Mouse (Mus musculus) adrenal gland, postnatal 14 days (tissue): ENCODE data around the gene Ormdl3. TPM values are rescaled to one million over a fixed set of nuclear protein-coding genes. Genes with fewer than 3 reads are reported as not detected.

Source experiments
- DNase-seq: peaks from one replicate; pipeline ENCODE4 v3.0.0; 2021; ENCODE audit warnings: mixed read lengths
- total RNA-seq: library from RNA; stranded (reverse); gene quantifications from 2 replicates; pipeline ENCODE4 v1.2.3, GENCODE M21; 2021

The Ormdl3 gene
- total RNA-seq, 1 experiment from 2014 or later = 141 TPM

- peak; percentile 95 for DNase-seq
These were observed 36.0 kb downstream of the Ormdl3 start, which contains the start of gene Zpbp2 for GRCm38 (mm10) chr11:98550975-98551828. Zpbp2 (plus strand) TSS chr11:98551097.

DNA sequence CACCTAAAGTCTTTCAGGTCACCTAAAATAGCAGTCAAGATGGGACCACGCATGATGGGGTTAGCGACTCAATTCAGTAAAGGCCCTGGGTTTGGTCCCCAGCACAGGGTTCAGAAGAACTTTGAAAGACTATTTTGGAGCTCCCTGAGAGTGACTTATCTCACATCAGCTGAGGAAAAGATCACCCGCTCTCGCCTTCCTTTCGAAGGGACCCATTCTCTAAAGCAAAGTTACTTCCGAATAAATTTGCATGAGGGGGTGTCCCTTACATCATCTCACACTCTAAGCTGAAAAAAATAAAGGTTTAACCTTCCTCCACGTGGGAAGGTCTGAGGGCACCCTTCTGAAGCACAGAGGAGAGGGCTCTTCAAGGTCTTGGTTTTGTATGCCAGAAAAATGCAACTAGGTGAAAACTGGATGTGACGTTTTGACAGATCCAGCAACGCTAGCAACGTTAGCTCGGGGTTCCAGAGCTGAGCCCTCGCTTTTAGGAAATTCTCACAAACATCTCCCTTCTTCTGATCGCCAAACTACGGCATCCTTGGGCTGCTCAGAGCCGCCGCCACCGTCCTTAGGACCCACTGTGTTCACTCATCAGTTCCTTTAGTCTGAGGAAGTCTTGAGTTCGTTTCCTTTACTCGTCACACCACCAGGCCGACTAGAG, 36.7 kb downstream of the Ormdl3 start:
- no peak for DNase-seq

DNA sequence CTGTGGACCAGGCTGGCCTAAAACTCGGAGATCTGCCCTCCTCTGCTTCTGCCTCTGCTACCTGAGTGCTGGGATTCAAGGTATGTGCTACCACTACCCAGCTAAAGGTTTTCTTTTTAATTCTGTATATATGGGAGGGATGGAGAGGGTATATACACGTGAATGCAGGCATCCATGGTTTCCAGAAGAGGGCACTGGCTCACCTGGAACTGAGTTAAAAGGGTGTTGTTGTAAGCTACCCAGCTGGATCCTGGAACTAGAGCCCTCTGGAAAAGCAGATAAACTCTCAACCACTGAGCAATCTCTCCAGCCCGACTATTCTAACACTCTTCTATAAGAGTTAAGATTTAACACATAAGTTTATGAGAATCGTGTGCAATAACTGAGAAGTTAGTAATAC, 37.8 kb downstream of the Ormdl3 start:
- DNase-seq = no peak

- no peak for DNase-seq
These were observed 39.9 kb downstream of the Ormdl3 start for GRCm38 (mm10) chr11:98547308-98547693.

DNA sequence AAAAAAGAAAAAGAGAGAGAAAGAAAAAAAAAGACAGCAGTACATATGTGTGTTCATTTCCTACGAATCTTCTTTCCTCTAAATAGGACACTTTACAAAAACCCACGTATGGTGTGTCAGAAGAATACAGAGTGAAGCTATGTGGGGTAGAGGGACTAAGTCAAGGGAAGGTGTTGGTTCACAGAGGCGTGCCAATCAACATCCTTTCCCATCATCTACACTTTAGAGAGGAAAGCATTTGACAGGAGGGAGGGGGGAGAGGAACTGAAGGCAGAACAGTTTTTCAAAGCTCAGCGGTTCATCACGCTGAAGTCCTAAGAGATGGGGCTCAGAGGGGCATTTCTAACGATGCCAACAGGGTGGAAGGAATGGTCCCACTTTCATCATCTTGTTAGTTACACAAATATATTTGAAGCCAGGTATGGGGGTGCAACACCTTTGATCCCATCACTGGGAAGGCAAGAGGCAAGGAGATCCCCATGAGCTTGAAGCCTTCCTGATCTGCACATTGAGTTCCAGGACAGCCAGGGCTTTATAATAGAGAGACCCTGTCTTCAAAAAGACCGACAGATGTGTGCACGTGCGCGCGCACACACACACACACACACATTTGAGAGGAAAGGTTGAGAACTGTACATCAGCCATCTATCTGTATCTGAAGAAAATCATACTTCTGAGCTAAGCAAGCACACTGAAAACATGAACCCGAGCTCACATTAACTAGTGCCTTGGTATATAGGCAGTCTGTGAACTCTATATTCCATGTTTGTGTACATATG, 40.5 kb downstream of the Ormdl3 start:
- DNase-seq = no peak

- peak; percentile 48 for DNase-seq
These were observed 41.4 kb downstream of the Ormdl3 start, which contains the start of gene Ikzf3 for GRCm38 (mm10) chr11:98545711-98546231. Ikzf3 (minus strand) TSS chr11:98546031.

DNA sequence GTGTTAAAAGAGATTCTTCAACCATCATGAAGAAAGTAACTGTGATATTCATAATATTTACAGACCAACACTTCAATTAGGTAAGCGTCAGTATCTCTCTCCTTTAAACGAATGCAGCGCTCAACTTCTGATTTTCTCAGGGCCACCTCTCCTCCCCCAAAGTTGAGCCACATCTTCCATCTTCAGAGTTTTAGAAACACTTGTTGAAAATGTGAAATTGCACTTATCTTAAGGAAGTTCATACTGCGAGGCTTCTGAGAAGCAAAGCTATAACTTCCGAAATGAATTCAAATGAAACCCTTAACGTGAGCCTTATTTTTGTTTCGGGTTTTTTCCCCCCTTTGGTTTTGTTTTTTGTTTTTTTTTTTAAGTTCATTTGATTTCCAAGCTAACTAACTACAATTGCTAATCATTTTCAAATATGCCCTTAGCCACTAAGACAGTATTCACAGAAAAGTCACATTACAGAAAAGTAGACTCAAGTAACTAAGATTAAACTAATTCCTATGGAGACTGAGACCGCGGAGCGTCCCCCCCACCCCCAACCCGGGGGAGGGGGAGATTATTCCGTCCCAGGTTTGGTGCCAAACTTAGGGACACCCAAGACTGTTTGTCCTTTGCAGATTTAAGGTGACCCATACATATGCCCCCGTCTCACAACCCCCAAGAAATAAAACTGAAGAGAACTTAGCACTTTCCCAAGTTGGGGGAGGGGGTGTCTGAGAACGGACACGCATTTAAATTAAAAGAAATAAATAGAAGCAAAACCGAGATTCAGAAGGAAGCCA, 42.1 kb downstream of the Ormdl3 start:
- DNase-seq = no peak

DNA sequence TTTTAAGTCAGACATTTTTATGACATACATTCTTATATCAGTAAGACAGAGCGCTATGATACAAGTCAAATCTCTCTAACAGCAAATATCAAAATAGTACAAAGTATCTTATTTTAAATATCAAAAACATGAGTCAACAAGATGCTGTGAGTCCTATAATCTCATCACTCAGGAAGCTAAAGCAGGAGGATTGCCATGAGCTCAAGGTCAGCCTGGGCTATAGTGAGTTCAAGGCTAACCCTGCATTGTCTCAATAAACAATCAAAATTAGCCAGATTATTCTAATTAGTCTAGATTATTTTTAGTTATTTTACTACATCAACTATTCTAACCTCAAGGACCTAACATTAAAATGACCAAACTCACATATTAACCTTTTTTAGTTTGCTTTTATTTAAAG, 43.8 kb downstream of the Ormdl3 start:
- no peak for DNase-seq

DNA sequence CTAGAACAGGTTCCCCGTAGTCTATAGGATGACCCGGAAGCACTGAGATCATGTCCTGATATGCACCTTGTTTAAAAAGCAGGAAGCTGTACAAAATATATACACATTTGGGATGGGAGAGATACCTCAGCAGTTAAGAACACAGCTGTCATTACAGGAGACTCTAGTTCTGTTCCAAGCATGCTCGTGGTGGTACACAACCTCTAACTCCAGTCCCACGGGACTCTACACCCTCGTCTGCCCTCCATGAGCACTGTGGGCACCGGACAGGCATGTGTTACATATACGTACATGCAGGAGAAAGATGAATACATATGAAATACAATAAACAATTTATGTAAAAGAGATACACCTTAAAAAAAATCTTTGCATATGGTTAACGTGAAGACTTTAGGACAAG, 44.6 kb downstream of the Ormdl3 start:
- no peak for DNase-seq

DNA sequence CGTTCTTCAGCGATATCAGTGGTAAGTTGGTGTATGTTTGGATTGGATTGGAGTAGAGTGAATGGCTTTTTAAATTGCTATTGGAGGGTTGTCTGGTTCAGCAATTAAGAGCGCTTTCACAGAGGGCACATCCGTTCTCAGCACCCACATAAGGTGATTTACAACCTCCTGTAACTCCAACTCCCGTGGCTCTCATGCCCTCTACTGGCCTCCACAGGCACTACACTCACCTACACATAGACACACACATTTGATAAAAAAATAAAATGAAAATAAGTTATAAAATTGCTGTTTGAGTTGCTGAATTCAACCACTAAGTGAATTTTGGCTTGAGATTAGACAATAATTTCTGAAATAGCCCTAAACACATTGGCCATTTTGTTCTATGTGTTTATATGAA, 46.8 kb downstream of the Ormdl3 start:
- DNase-seq = no peak

GRCm38 (mm10) chr11:98537480-98538034, 49.6 kb downstream of the Ormdl3 start:
- no peak for DNase-seq

Other genes starting within 250 kb of the Ormdl3 start
- gene Ppp1r1b, start 239.0 kb downstream of the Ormdl3 start, total RNA-seq = 0.63 and 0.68 TPM in 2 replicates
- gene Stard3, start 229.0 kb downstream of the Ormdl3 start, total RNA-seq = 21.5 and 22.7 TPM in 2 replicates
- 0.48 and 0.53 TPM in 2 replicates for gene Tcap, start 203.6 kb downstream of the Ormdl3 start, total RNA-seq
- gene Pnmt, start 200.9 kb downstream of the Ormdl3 start, total RNA-seq = 687 and 769 TPM in 2 replicates
- 5.3 and 5.9 TPM in 2 replicates for gene Pgap3, start 186.9 kb downstream of the Ormdl3 start, total RNA-seq
- 5.9 and 6.8 TPM in 2 replicates for gene Erbb2, start 174.9 kb downstream of the Ormdl3 start, total RNA-seq
- gene Mien1, start 148.4 kb downstream of the Ormdl3 start, total RNA-seq = 70.4 and 74.3 TPM in 2 replicates
- 0.53 and 10.7 TPM in 2 replicates for gene Grb7, start 141.0 kb downstream of the Ormdl3 start, total RNA-seq
- gene Ikzf3, start 41.3 kb downstream of the Ormdl3 start, total RNA-seq = 3.3 and 14.3 TPM in 2 replicates
- gene Zpbp2, start 36.3 kb downstream of the Ormdl3 start, total RNA-seq = not detected in 2 replicates
- gene Lrrc3c, start 10.9 kb upstream of the Ormdl3 start, total RNA-seq = not detected in 2 replicates
- 15.0 and 17.2 TPM in 2 replicates for gene Gm12355, start 38.3 kb upstream of the Ormdl3 start, total RNA-seq
- 25.4 and 31.6 TPM in 2 replicates for gene Gsdma3, start 39.0 kb upstream of the Ormdl3 start, total RNA-seq
- gene Gsdma2, start 59.4 kb upstream of the Ormdl3 start, total RNA-seq = 1.0 and 2.0 TPM in 2 replicates
- gene Gsdma, start 77.0 kb upstream of the Ormdl3 start, total RNA-seq = 0.11 TPM in 1 of 2 replicates, not detected in the other
- 114 TPM in 2 replicates for gene Psmd3, start 95.2 kb upstream of the Ormdl3 start, total RNA-seq
- not detected in 2 replicates for gene Csf3, start 113.9 kb upstream of the Ormdl3 start, total RNA-seq
- 47.4 and 55.5 TPM in 2 replicates for gene Med24, start 142.1 kb upstream of the Ormdl3 start, total RNA-seq
- gene Thra, start 153.3 kb upstream of the Ormdl3 start, total RNA-seq = 106 and 124 TPM in 2 replicates
- gene Nr1d1, start 188.0 kb upstream of the Ormdl3 start, total RNA-seq = 32.9 and 51.0 TPM in 2 replicates
- gene Msl1, start 208.1 kb upstream of the Ormdl3 start, total RNA-seq = 88.5 and 88.7 TPM in 2 replicates
- 37.8 and 38.8 TPM in 2 replicates for gene Casc3, start 217.5 kb upstream of the Ormdl3 start, total RNA-seq
- gene Rapgefl1, start 249.4 kb upstream of the Ormdl3 start, total RNA-seq = 0.79 and 0.93 TPM in 2 replicates